Mouse (Mus musculus): ENCODE data around the gene Pank1. TPM values are rescaled to one million over a fixed set of nuclear protein-coding genes. Genes with fewer than 3 reads are reported as not detected.

Gene Pank1
- polyA plus RNA-seq, 1 experiment from 2014 or later, result 14.8 TPM

DNA sequence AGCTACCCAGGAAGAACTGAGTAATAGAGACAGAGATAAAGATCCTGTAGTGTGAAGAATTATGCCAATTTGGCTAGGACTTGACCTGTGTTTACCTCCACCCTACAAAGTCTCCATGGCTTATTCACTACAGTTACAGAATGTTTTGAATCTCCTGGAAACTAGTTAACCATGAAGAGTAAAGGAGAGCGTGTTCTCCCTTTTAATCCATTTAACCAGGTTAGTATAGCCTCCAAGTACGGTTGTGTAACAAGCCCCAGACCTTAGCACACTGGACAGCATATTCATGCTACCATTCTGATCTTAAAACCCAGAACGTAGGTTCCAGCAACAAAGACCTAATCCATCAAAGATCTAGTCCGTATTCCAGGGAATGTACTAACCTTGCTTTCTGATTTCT, 75.9 kb downstream of the Pank1 start:
- Histone ChIP-seq H3K27ac (ENCODE audit: low read length) (no peak overlapping the region), H3K4me2 (ENCODE audit: low read depth, low read length) (no peak overlapping the region), H3K27me3 (ENCODE audit: control insufficient read depth, insufficient read depth, low read length) (no peaks in the 10 kb centered on the region), H3K36me3 (ENCODE audit: control insufficient read depth, insufficient read depth) (no peaks in the 10 kb centered on the region), H3K9me3 (replicated peaks; ENCODE audit: control insufficient read depth, low read length) (no peaks in the 10 kb centered on the region), H3K4me3 (ENCODE audit: low read length) (no peak overlapping the region), H3K9ac (ENCODE audit: low read length) (no peak overlapping the region), H3K4me1 (ENCODE audit: control insufficient read depth, insufficient read depth, low read length) (no peaks in the 10 kb centered on the region)
- ATAC-seq (replicated peaks; ENCODE audit: extremely low read depth, insufficient read depth, low FRiP score), result no peak
- 88% methylated on average over 4 of the region's 4 CpGs for WGBS

DNA sequence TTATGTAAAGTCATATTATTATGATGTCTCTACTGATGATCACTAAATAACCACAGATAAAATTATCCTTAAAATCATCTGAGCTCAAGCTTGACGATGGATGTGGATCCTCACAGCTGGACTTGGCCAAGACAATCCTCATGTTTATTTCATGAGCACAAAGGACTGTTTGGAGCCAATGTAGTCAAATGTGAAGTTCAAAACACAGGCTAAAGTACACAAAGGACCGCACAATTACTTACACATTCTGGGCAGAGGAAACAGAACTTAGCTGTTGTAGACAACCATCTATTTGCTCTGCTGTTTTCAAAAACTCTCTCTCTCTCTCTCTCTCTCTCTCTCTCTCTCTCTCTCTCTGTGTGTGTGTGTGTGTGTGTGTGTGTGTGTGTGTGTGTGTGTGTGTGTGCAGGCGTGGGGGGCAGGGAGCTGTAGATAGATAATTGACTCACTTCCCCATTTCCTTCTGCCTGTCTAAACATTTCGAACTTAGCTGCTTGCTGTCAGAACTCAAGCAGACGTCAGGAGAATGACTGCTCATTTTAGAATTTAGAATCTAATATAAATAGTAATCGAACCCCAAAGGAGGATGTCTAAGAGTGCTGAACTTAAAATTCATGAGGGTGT, 79.5 kb downstream of the Pank1 start:
- no peaks in the 10 kb centered on the region for H3K4me1 ChIP-seq (ENCODE audit: control insufficient read depth, insufficient read depth, low read length)
- no peak overlapping the region for H3K4me2 ChIP-seq (ENCODE audit: low read depth, low read length)
- no peaks in the 10 kb centered on the region for H3K27me3 ChIP-seq (ENCODE audit: control insufficient read depth, insufficient read depth, low read length)
- H3K9me3 ChIP-seq (replicated peaks; ENCODE audit: control insufficient read depth, low read length), result no peaks in the 10 kb centered on the region
- H3K36me3 ChIP-seq (ENCODE audit: control insufficient read depth, insufficient read depth), result no peaks in the 10 kb centered on the region
- no peak overlapping the region for H3K4me3 ChIP-seq (ENCODE audit: low read length)
- 40% methylated on average over 6 of the region's 6 CpGs for WGBS
- H3K27ac ChIP-seq (ENCODE audit: low read length), result no peak overlapping the region
- H3K9ac ChIP-seq (ENCODE audit: low read length), result no peak overlapping the region
- ATAC-seq (replicated peaks; ENCODE audit: extremely low read depth, insufficient read depth, low FRiP score), result no peak

DNA sequence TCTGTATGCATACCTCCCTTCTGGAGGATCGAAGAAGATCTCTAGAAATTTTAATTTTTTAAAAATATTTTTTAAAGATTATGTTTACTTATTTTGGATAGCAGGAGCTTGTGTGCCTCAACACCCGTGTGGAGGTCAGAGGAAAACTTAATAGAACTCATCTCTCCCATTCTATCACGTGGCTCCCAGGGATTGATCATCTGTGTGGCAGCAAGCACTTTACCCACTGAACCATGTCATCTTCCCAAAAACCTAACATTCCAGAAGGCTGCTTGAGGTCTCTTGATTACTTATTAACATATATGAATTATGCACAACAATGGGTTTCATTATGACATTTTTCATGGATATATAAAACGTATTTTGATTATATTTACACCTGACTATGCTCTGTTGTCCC, 82.9 kb downstream of the Pank1 start:
- Histone ChIP-seq H3K4me2 (ENCODE audit: low read depth, low read length) (no peak overlapping the region), H3K27me3 (ENCODE audit: control insufficient read depth, insufficient read depth, low read length) (no peaks in the 10 kb centered on the region), H3K27ac (ENCODE audit: low read length) (no peak overlapping the region), H3K4me1 (ENCODE audit: control insufficient read depth, insufficient read depth, low read length) (no peaks in the 10 kb centered on the region), H3K4me3 (ENCODE audit: low read length) (no peak overlapping the region), H3K9ac (ENCODE audit: low read length) (no peak overlapping the region), H3K36me3 (ENCODE audit: control insufficient read depth, insufficient read depth) (no peaks in the 10 kb centered on the region), H3K9me3 (replicated peaks; ENCODE audit: control insufficient read depth, low read length) (no peaks in the 10 kb centered on the region)
- ATAC-seq (replicated peaks; ENCODE audit: extremely low read depth, insufficient read depth, low FRiP score), result no peak
- 83% methylated on average over 4 of the region's 4 CpGs for WGBS

DNA sequence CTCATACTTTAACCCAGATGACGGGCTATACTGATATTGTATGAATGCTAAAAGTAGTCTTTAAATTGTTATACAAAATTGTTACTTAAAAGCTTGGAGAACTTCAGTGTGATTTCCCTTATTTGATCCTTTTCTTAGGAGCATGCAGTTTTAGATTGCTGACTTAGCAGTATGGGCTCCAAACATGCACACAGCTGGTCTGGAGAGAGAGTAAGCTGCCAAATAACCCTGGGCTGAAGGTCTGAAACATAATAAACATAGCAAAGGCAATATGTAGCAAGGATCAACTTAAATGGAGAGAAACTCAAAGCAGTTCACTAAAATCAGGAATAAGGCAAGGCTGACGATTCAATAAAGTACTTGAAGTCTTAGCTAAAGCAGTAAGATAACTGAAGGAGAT, 96.8 kb downstream of the Pank1 start:
- Histone ChIP-seq H3K27ac (ENCODE audit: low read length) (no peak overlapping the region), H3K4me2 (ENCODE audit: low read depth, low read length) (no peak overlapping the region), H3K9me3 (replicated peaks; ENCODE audit: control insufficient read depth, low read length) (no peaks in the 10 kb centered on the region), H3K36me3 (ENCODE audit: control insufficient read depth, insufficient read depth) (no peaks in the 10 kb centered on the region), H3K4me1 (ENCODE audit: control insufficient read depth, insufficient read depth, low read length) (no peaks in the 10 kb centered on the region), H3K4me3 (ENCODE audit: low read length) (no peak overlapping the region), H3K27me3 (ENCODE audit: control insufficient read depth, insufficient read depth, low read length) (no peaks in the 10 kb centered on the region), H3K9ac (ENCODE audit: low read length) (no peak overlapping the region)
- 91% methylated on average over 2 of the region's 2 CpGs for WGBS
- ATAC-seq (replicated peaks; ENCODE audit: extremely low read depth, insufficient read depth, low FRiP score), result no peak

DNA sequence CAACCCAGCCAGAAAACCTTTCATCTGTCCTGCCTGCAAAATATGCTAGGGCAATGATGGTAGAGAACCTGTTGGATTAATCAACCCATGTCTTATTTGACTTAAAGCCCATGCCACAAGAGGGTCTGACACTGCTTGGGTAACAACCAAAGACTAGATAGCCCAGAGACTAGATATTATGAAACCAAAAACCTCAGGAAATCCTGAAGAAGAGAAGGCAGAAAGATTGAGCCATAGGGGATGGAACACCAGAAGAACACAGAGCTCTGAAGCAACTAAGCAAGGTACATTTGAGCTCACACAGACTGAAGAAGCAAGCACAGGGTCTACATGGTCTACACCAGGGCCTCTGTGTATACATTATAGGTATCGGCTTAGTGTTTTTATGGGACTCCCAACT, 100.3 kb downstream of the Pank1 start:
- no peaks in the 10 kb centered on the region for H3K27me3 ChIP-seq (ENCODE audit: control insufficient read depth, insufficient read depth, low read length)
- 92% methylated on average over 1 of the region's 1 CpGs for WGBS
- H3K36me3 ChIP-seq (ENCODE audit: control insufficient read depth, insufficient read depth), result no peaks in the 10 kb centered on the region
- H3K9me3 ChIP-seq (replicated peaks; ENCODE audit: control insufficient read depth, low read length), result no peaks in the 10 kb centered on the region
- ATAC-seq (replicated peaks; ENCODE audit: extremely low read depth, insufficient read depth, low FRiP score), result no peak
- no peaks in the 10 kb centered on the region for H3K4me1 ChIP-seq (ENCODE audit: control insufficient read depth, insufficient read depth, low read length)
- no peak overlapping the region for H3K27ac ChIP-seq (ENCODE audit: low read length)
- H3K9ac ChIP-seq (ENCODE audit: low read length), result no peak overlapping the region
- H3K4me3 ChIP-seq (ENCODE audit: low read length), result no peak overlapping the region
- no peak overlapping the region for H3K4me2 ChIP-seq (ENCODE audit: low read depth, low read length)

DNA sequence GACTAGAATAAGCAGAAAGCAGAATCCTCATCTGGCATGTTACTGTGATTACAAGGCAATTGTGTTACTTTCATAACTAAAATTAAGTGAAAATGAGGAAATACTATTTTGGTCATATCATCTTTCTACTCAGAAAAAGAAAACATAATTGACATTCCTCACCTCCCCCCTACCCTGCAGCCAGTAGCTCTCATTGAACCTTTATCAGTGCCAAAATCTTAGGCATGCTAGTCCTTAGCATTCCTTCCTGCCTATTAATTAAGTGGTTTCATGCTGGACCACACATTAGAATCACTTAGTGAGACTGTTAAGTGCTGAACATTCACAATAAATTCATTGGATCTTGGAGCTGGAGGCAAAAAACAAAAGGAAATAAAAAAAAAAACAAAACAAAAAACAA, 101.2 kb downstream of the Pank1 start:
- no peaks in the 10 kb centered on the region for H3K27me3 ChIP-seq (ENCODE audit: control insufficient read depth, insufficient read depth, low read length)
- no peaks in the 10 kb centered on the region for H3K36me3 ChIP-seq (ENCODE audit: control insufficient read depth, insufficient read depth)
- H3K4me2 ChIP-seq (ENCODE audit: low read depth, low read length), result no peak overlapping the region
- no peaks in the 10 kb centered on the region for H3K9me3 ChIP-seq (replicated peaks; ENCODE audit: control insufficient read depth, low read length)
- no peak overlapping the region for H3K4me3 ChIP-seq (ENCODE audit: low read length)
- no peak overlapping the region for H3K27ac ChIP-seq (ENCODE audit: low read length)
- no peak overlapping the region for H3K9ac ChIP-seq (ENCODE audit: low read length)
- ATAC-seq (replicated peaks; ENCODE audit: extremely low read depth, insufficient read depth, low FRiP score), result no peak
- no peaks in the 10 kb centered on the region for H3K4me1 ChIP-seq (ENCODE audit: control insufficient read depth, insufficient read depth, low read length)

DNA sequence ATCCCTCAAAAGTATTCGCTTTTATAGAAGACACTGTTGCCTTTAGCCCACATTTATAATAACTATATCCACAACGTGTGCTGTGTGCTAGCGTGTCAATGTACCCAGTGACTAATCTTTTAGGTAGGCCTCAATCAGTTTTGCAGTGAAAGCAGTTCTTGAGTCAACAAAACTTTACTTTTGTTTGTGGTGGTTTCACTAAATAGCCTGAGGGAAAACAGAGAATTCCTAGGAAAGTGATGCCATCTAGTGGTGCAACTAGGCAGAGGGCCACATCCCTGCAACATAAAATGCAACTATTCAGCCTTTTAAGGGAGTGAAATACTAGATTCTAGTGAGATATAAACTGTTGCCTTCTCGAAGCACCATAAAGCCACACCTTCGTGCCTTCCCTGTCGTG, 106.5 kb downstream of the Pank1 start:
- ATAC-seq (replicated peaks; ENCODE audit: extremely low read depth, insufficient read depth, low FRiP score), result no peak
- 23% methylated on average over 6 of the region's 6 CpGs for WGBS
- Histone ChIP-seq H3K4me1 (ENCODE audit: control insufficient read depth, insufficient read depth, low read length) (no peaks in the 10 kb centered on the region), H3K9me3 (replicated peaks; ENCODE audit: control insufficient read depth, low read length) (no peaks in the 10 kb centered on the region), H3K27ac (ENCODE audit: low read length) (no peak overlapping the region), H3K4me2 (ENCODE audit: low read depth, low read length) (no peak overlapping the region), H3K36me3 (ENCODE audit: control insufficient read depth, insufficient read depth) (no peaks in the 10 kb centered on the region), H3K9ac (ENCODE audit: low read length) (no peak overlapping the region), H3K27me3 (ENCODE audit: control insufficient read depth, insufficient read depth, low read length) (no peaks in the 10 kb centered on the region), H3K4me3 (ENCODE audit: low read length) (no peak overlapping the region)

DNA sequence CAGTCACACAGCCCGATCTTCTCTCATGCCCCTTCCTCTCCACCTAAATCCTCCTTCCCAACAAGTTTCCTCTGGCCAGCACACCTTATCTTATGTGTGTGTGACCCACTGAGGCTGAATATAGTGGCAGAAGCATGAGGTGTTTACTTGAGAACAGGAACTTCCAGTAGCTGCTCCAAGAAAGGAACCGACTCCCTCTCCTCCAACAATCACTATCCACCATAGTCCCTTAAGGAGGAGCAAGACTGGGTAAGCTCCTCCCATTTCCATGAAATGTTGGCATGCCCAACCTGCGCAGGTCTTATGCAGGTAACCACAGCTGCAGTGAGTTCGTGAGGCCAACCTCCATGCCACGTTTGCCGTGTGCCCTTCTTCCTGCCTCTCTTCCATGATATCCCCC, 108.5 kb downstream of the Pank1 start:
- no peaks in the 10 kb centered on the region for H3K4me1 ChIP-seq (ENCODE audit: control insufficient read depth, insufficient read depth, low read length)
- H3K27ac ChIP-seq (ENCODE audit: low read length), result no peak overlapping the region
- no peaks in the 10 kb centered on the region for H3K27me3 ChIP-seq (ENCODE audit: control insufficient read depth, insufficient read depth, low read length)
- no peak overlapping the region for H3K9ac ChIP-seq (ENCODE audit: low read length)
- WGBS, result 79% methylated on average over 6 of the region's 6 CpGs
- ATAC-seq (replicated peaks; ENCODE audit: extremely low read depth, insufficient read depth, low FRiP score), result no peak
- no peaks in the 10 kb centered on the region for H3K9me3 ChIP-seq (replicated peaks; ENCODE audit: control insufficient read depth, low read length)
- H3K4me2 ChIP-seq (ENCODE audit: low read depth, low read length), result no peak overlapping the region
- H3K4me3 ChIP-seq (ENCODE audit: low read length), result no peak overlapping the region
- H3K36me3 ChIP-seq (ENCODE audit: control insufficient read depth, insufficient read depth), result no peaks in the 10 kb centered on the region

DNA sequence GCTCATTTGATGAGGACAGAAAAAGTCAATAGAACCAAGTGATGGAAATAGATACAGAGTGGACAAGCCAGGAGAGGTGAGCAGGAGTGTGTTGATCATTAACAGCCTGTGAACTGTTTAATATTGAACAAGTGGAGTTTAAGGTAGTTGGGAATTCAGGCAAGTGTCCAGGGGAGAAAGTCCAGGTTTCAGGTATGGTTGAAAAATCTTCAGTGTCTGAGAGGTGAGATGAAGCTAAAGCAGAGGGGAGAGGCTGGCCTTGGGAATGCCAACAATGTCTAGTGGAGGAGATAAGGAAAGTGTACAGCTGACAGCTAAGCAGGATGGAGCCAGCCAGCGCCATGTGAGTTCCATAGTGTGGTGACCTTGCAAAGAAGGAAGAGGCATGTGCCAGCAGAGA, 120.5 kb downstream of the Pank1 start:
- peak; percentile 83; the same call in 1 of the 2 replicates for ATAC-seq (replicated peaks; ENCODE audit: extremely low read depth, insufficient read depth, low FRiP score)
- no peak overlapping the region for H3K4me3 ChIP-seq (ENCODE audit: low read length)
- H3K4me2 ChIP-seq (ENCODE audit: low read depth, low read length), result no peak overlapping the region
- H3K9me3 ChIP-seq (replicated peaks; ENCODE audit: control insufficient read depth, low read length), result peaks cover 5% of the 10 kb centered on the region; the same call in 1 of the 2 replicates
- no peaks in the 10 kb centered on the region for H3K36me3 ChIP-seq (ENCODE audit: control insufficient read depth, insufficient read depth)
- H3K27ac ChIP-seq (ENCODE audit: low read length), result peak overlapping the region; percentile 66
- peaks cover 15% of the 10 kb centered on the region for H3K4me1 ChIP-seq (ENCODE audit: control insufficient read depth, insufficient read depth, low read length)
- H3K9ac ChIP-seq (ENCODE audit: low read length), result no peak overlapping the region
- no peaks in the 10 kb centered on the region for H3K27me3 ChIP-seq (ENCODE audit: control insufficient read depth, insufficient read depth, low read length)
- WGBS, result 21% methylated on average over 1 of the region's 1 CpGs

All from heart, embryonic 16.5 days (tissue).